Mouse (Mus musculus) MEL (cell line): Measurements from ENCODE around the gene Mns1. TPM values are rescaled to one million over a fixed set of nuclear protein-coding genes. Genes with fewer than 3 reads are reported as not detected.

ENCODE experiments used
- DNase-seq: peaks from one replicate; pipeline ENCODE4 v3.0.0; 2011; ENCODE audit warnings: low read depth, low spot score
- H3K27ac ChIP-seq: 2 replicates; pipeline ENCODE4 v1.5.1; 2012; ENCODE audit warnings: low read depth, mild to moderate bottlenecking, control low read depth, low read length, moderate library complexity; ENCODE audit not compliant: control insufficient read depth
- H3K27me3 ChIP-seq, 2 experiments: fragments of 150-350 bp in 1 of 2; sonication (generic) in 1 of 2; 2 replicates each; pipeline ENCODE4 v1.6.1; 2012; ENCODE audit warnings: low read length in 2 of 2, mild to moderate bottlenecking in 2 of 2, improper control_type of control experiment in 1 of 2, moderate library complexity in 1 of 2; ENCODE audit not compliant: insufficient read depth in 2 of 2, control insufficient read depth in 1 of 2
- H3K36me3 ChIP-seq, 2 experiments: 2 replicates each; pipeline ENCODE4 v1.6.1; 2012 to 2014; ENCODE audit warnings: low read length in 2 of 2, improper control_type of control experiment in 1 of 2, inconsistent platforms in 1 of 2, mild to moderate bottlenecking in 1 of 2; ENCODE audit not compliant: insufficient read depth in 2 of 2, control insufficient read depth in 1 of 2
- H3K4me1 ChIP-seq, 2 experiments: fragments of 150-350 bp in 1 of 2; sonication (generic) in 1 of 2; 2 replicates each; pipeline ENCODE4 v1.6.1; 2012; ENCODE audit warnings: low read length in 2 of 2, improper control_type of control experiment in 1 of 2, mild to moderate bottlenecking in 1 of 2; ENCODE audit not compliant: insufficient read depth in 2 of 2, control insufficient read depth in 1 of 2
- H3K4me3 ChIP-seq, 2 experiments: fragments of 150-350 bp in 1 of 2; sonication (generic) in 1 of 2; 2 replicates each; pipeline ENCODE4 v1.5.1; 2012; ENCODE audit warnings: low read depth in 2 of 2, low read length in 2 of 2, mild to moderate bottlenecking in 2 of 2, moderate library complexity in 2 of 2, control low read depth in 1 of 2, improper control_type of control experiment in 1 of 2; ENCODE audit not compliant: control insufficient read depth in 1 of 2, insufficient read depth in 1 of 2
- H3K79me2 ChIP-seq: 2 replicates; pipeline ENCODE4 v1.6.1; 2012; ENCODE audit warnings: mild to moderate bottlenecking, low read length, moderate library complexity; ENCODE audit not compliant: control insufficient read depth, poor library complexity, insufficient read depth
- H3K9ac ChIP-seq: 2 replicates; pipeline ENCODE4 v1.6.1; 2012; ENCODE audit warnings: low read depth, mild to moderate bottlenecking, control low read depth, low read length, moderate library complexity; ENCODE audit not compliant: control insufficient read depth, poor library complexity, severe bottlenecking
- H3K9me3 ChIP-seq: fragments of 150-350 bp; sonication (generic); replicated peaks from 2 replicates; pipeline ENCODE4 v1.6.1; 2012; ENCODE audit warnings: mild to moderate bottlenecking, low read length, improper control_type of control experiment, moderate library complexity; ENCODE audit not compliant: insufficient read depth
- BHLHE40 ChIP-seq: IDR thresholded peaks from 2 replicates; pipeline ENCODE4 v1.6.1; 2012; ENCODE audit warnings: low read depth, mild to moderate bottlenecking, inconsistent platforms, low read length, improper control_type of control experiment, borderline replicate concordance
- CHD1 ChIP-seq: IDR thresholded peaks from 2 replicates; pipeline ENCODE4 v1.6.1; 2012; ENCODE audit warnings: low read depth, mild to moderate bottlenecking, inconsistent platforms, low read length, improper control_type of control experiment
- CHD2 ChIP-seq: IDR thresholded peaks from 2 replicates; pipeline ENCODE4 v1.6.1; 2011; ENCODE audit warnings: low read length, improper control_type of control experiment
- CTCF ChIP-seq, 3 experiments: IDR thresholded peaks in 2 of 3; conservative IDR thresholded peaks in 1 of 3; 2 replicates each; pipeline ENCODE4 v1.5.1; 2011 to 2012; ENCODE audit warnings: low read length in 3 of 3, low read depth in 2 of 3, mild to moderate bottlenecking in 2 of 3, improper control_type of control experiment in 1 of 3, inconsistent platforms in 1 of 3, mixed read lengths in 1 of 3, moderate library complexity in 1 of 3; ENCODE audit not compliant: control insufficient read depth in 1 of 3, insufficient read depth in 1 of 3, poor library complexity in 1 of 3, severe bottlenecking in 1 of 3
- E2F4 ChIP-seq: IDR thresholded peaks from 2 replicates; pipeline ENCODE4 v1.6.1; 2011; ENCODE audit warnings: low read depth, low read length, improper control_type of control experiment, borderline replicate concordance
- ELF1 ChIP-seq: IDR thresholded peaks from 2 replicates; pipeline ENCODE4 v1.6.1; 2014; ENCODE audit warnings: low read depth, mild to moderate bottlenecking, inconsistent platforms, low read length, improper control_type of control experiment, moderate library complexity
- EP300 ChIP-seq, 2 experiments: IDR thresholded peaks; 2 replicates each; pipeline ENCODE4 v1.6.1; 2011; ENCODE audit warnings: improper control_type of control experiment in 2 of 2, low read length in 2 of 2, low read depth in 1 of 2, mild to moderate bottlenecking in 1 of 2
- ETS1 ChIP-seq: IDR thresholded peaks from 2 replicates; pipeline ENCODE4 v1.6.1; 2012; ENCODE audit warnings: low read depth, mild to moderate bottlenecking, inconsistent platforms, low read length, improper control_type of control experiment, moderate library complexity
- GABPA ChIP-seq: IDR thresholded peaks from 2 replicates; pipeline ENCODE4 v1.6.1; 2012; ENCODE audit warnings: low read depth, mild to moderate bottlenecking, inconsistent platforms, low read length, improper control_type of control experiment, moderate library complexity
- GATA1 ChIP-seq: IDR thresholded peaks from 2 replicates; pipeline ENCODE4 v1.6.1; 2011; ENCODE audit warnings: low read depth, low read length, improper control_type of control experiment
- HCFC1 ChIP-seq: IDR thresholded peaks from 2 replicates; pipeline ENCODE4 v1.6.1; 2012; ENCODE audit warnings: low read depth, mild to moderate bottlenecking, inconsistent platforms, low read length, improper control_type of control experiment, moderate library complexity
- JUND ChIP-seq: IDR thresholded peaks from 2 replicates; pipeline ENCODE4 v1.6.1; 2011; ENCODE audit warnings: low read depth, mild to moderate bottlenecking, improper control_type of control experiment, low read length
- KAT2A ChIP-seq: conservative IDR thresholded peaks from 2 replicates; pipeline ENCODE4 v1.6.1; 2012; ENCODE audit warnings: low read depth, low read length, improper control_type of control experiment, inconsistent platforms
- MAFK ChIP-seq: IDR thresholded peaks from 2 replicates; pipeline ENCODE4 v1.6.1; 2011; ENCODE audit warnings: low read depth, mild to moderate bottlenecking, low read length, improper control_type of control experiment, borderline replicate concordance
- MAX ChIP-seq: IDR thresholded peaks from 2 replicates; pipeline ENCODE4 v1.6.1; 2011; ENCODE audit warnings: low read length, improper control_type of control experiment
- MAZ ChIP-seq: IDR thresholded peaks from 2 replicates; pipeline ENCODE4 v1.6.1; 2012; ENCODE audit warnings: low read depth, mild to moderate bottlenecking, inconsistent platforms, low read length, improper control_type of control experiment
- MEF2A ChIP-seq: IDR thresholded peaks from 2 replicates; pipeline ENCODE4 v1.6.1; 2014; ENCODE audit warnings: low read depth, mild to moderate bottlenecking, inconsistent platforms, low read length, improper control_type of control experiment; ENCODE audit not compliant: poor library complexity, insufficient replicate concordance, severe bottlenecking; ENCODE audit errors: extremely low read depth
- MXI1 ChIP-seq: IDR thresholded peaks from 2 replicates; pipeline ENCODE4 v1.6.1; 2011; ENCODE audit warnings: mild to moderate bottlenecking, low read depth, low read length, improper control_type of control experiment
- MYC ChIP-seq: IDR thresholded peaks from 2 replicates; pipeline ENCODE4 v1.6.1; 2011; ENCODE audit warnings: low read depth, mild to moderate bottlenecking, low read length, improper control_type of control experiment, moderate library complexity
- NELFE ChIP-seq: IDR thresholded peaks from 2 replicates; pipeline ENCODE4 v1.6.1; 2011; ENCODE audit warnings: low read depth, low read length, improper control_type of control experiment
- NRF1 ChIP-seq: IDR thresholded peaks from 2 replicates; pipeline ENCODE4 v1.6.1; 2014; ENCODE audit warnings: low read depth, mild to moderate bottlenecking, inconsistent platforms, low read length, improper control_type of control experiment, moderate library complexity; ENCODE audit not compliant: poor library complexity, insufficient read depth, severe bottlenecking
- POLR2A ChIP-seq, 2 experiments: IDR thresholded peaks; 2 replicates each; pipeline ENCODE4 v1.6.1; 2011 to 2012; ENCODE audit warnings: low read length in 2 of 2, mild to moderate bottlenecking in 2 of 2, control low read depth in 1 of 2, improper control_type of control experiment in 1 of 2, low read depth in 1 of 2, moderate library complexity in 1 of 2; ENCODE audit not compliant: control insufficient read depth in 1 of 2, insufficient read depth in 1 of 2, poor library complexity in 1 of 2
- POLR2AphosphoS2 ChIP-seq: IDR thresholded peaks from 2 replicates; pipeline ENCODE4 v1.6.1; 2011; ENCODE audit warnings: low read length, improper control_type of control experiment
- POLR2AphosphoS5 ChIP-seq: IDR thresholded peaks from 2 replicates; pipeline ENCODE4 v1.6.1; 2012; ENCODE audit warnings: low read depth, borderline replicate concordance, mild to moderate bottlenecking, inconsistent platforms, low read length, moderate library complexity, mixed read lengths
- RAD21 ChIP-seq: IDR thresholded peaks from 2 replicates; pipeline ENCODE4 v1.6.1; 2011; ENCODE audit warnings: mild to moderate bottlenecking, low read depth, low read length, improper control_type of control experiment
- RCOR1 ChIP-seq: IDR thresholded peaks from 2 replicates; pipeline ENCODE4 v1.6.1; 2012; ENCODE audit warnings: low read depth, mild to moderate bottlenecking, inconsistent platforms, low read length, improper control_type of control experiment
- SIN3A ChIP-seq: IDR thresholded peaks from 2 replicates; pipeline ENCODE4 v1.6.1; 2012; ENCODE audit warnings: low read length, improper control_type of control experiment, inconsistent platforms
- SMC3 ChIP-seq: IDR thresholded peaks from 2 replicates; pipeline ENCODE4 v1.6.1; 2011; ENCODE audit warnings: low read depth, low read length, improper control_type of control experiment
- TAL1 ChIP-seq: IDR thresholded peaks from 2 replicates; pipeline ENCODE4 v1.6.1; 2012; ENCODE audit warnings: mild to moderate bottlenecking, inconsistent platforms, low read length, moderate library complexity, mixed read lengths
- TBP ChIP-seq: IDR thresholded peaks from 2 replicates; pipeline ENCODE4 v1.8.0; 2011; ENCODE audit warnings: low read depth, low read length, improper control_type of control experiment
- TCF12 ChIP-seq: IDR thresholded peaks from 2 replicates; pipeline ENCODE4 v1.6.1; 2014; ENCODE audit warnings: low read depth, mild to moderate bottlenecking, inconsistent platforms, low read length, improper control_type of control experiment, moderate library complexity
- UBTF ChIP-seq: IDR thresholded peaks from 2 replicates; pipeline ENCODE4 v1.6.1; 2012; ENCODE audit warnings: low read depth, mild to moderate bottlenecking, inconsistent platforms, low read length, improper control_type of control experiment, moderate library complexity, borderline replicate concordance; ENCODE audit not compliant: insufficient read depth
- USF1 ChIP-seq: IDR thresholded peaks from 2 replicates; pipeline ENCODE4 v1.6.1; 2014; ENCODE audit warnings: low read depth, mild to moderate bottlenecking, inconsistent platforms, low read length, improper control_type of control experiment, moderate library complexity
- USF2 ChIP-seq, 2 experiments: IDR thresholded peaks; 2 replicates each; pipeline ENCODE4 v1.6.1; 2011 to 2012; ENCODE audit warnings: improper control_type of control experiment in 2 of 2, low read length in 2 of 2, borderline replicate concordance in 1 of 2, inconsistent platforms in 1 of 2, low read depth in 1 of 2, mild to moderate bottlenecking in 1 of 2; ENCODE audit not compliant: insufficient read depth in 1 of 2
- ZC3H11A ChIP-seq: IDR thresholded peaks from 2 replicates; pipeline ENCODE4 v1.6.1; 2012; ENCODE audit warnings: low read depth, mild to moderate bottlenecking, inconsistent platforms, low read length, improper control_type of control experiment
- ZKSCAN1 ChIP-seq: IDR thresholded peaks from 2 replicates; pipeline ENCODE4 v1.6.1; 2012; ENCODE audit warnings: low read depth, mild to moderate bottlenecking, inconsistent platforms, low read length, improper control_type of control experiment, moderate library complexity
- ZMIZ1 ChIP-seq: IDR thresholded peaks from 2 replicates; pipeline ENCODE4 v1.6.1; 2012; ENCODE audit warnings: low read depth, mild to moderate bottlenecking, inconsistent platforms, low read length, improper control_type of control experiment, moderate library complexity
- ZNF384 ChIP-seq: IDR thresholded peaks from 2 replicates; pipeline ENCODE4 v1.6.1; 2012; ENCODE audit warnings: low read depth, mild to moderate bottlenecking, inconsistent platforms, low read length, improper control_type of control experiment
- polyA plus RNA-seq, 2 experiments: library from polyadenylated mRNA; stranded (reverse) in 1 of 2; unstranded in 1 of 2; fragments of >175 nt in 1 of 2; fragments of >200 nt in 1 of 2; gene quantifications; 2 replicates each; pipeline versions ENCODE4 v1.2.1 to v1.2.4; 2012; ENCODE audit warnings: low replicate concordance in 2 of 2, low read depth in 1 of 2; ENCODE audit not compliant: insufficient read length in 2 of 2, insufficient read depth in 1 of 2, missing spikeins in 1 of 2
- total RNA-seq: library from RNA; depleted of rRNA; stranded (reverse); fragments of 300-350 nt; gene quantifications from 2 replicates; pipeline ENCODE4 v1.2.3, GENCODE M21; 2012

Gene Mns1
- total and polyA plus RNA-seq, 3 experiments: 54.0 to 54.8 TPM; not detected in 1

GRCm38 (mm10) chr9:72440358-72440757 lies 2.5 kb downstream of the Mns1 start:
- no peaks in the 10 kb centered on the region for H3K9me3 ChIP-seq
- peaks cover 4 to 26% of the 10 kb centered on the region in 2 experiments for H3K36me3 ChIP-seq
- DNase-seq: no peak
- H3K4me3 ChIP-seq: peak overlapping the region; percentile 46 to 93; a peak in 3 of 4 replicates
- peak overlapping the region; percentile 89; the same call in 1 of the 2 replicates for H3K9ac ChIP-seq
- peaks cover 12 to 13% of the 10 kb centered on the region in 2 experiments for H3K4me1 ChIP-seq
- no peaks in the 10 kb centered on the region for H3K27me3 ChIP-seq
- H3K27ac ChIP-seq: peak overlapping the region; percentile 91
- H3K79me2 ChIP-seq: peaks cover 17% of the 10 kb centered on the region
- TF ChIP-seq ZMIZ1: no peak
- TF ChIP-seq UBTF: no peak
- no peak for TF ChIP-seq POLR2AphosphoS2
- no peak for TF ChIP-seq E2F4
- TF ChIP-seq ZNF384: 0 out of 2 replicates have a peak, but pooled peaks have one; percentile 55
- no peak for TF ChIP-seq MYC
- TF ChIP-seq SMC3: no peak
- TF ChIP-seq TAL1: no peak
- peak; percentile 94 to 97 for TF ChIP-seq EP300 (IDR thresholded peaks at IDR 0.05; ENCODE audit: low read depth in 1 of 2, low read length in 2 of 2)
- TF ChIP-seq NRF1: no peak
- TF ChIP-seq NELFE: no peak
- TF ChIP-seq CHD1: no peak
- TF ChIP-seq TBP: no peak
- TF ChIP-seq KAT2A: no peak
- TF ChIP-seq USF1: no peak
- TF ChIP-seq POLR2AphosphoS5: no peak
- TF ChIP-seq MEF2A: no peak; the same call in 1 of the 2 replicates
- TF ChIP-seq HCFC1: peak; percentile 55
- peak; percentile 92 for TF ChIP-seq RCOR1
- TF ChIP-seq ELF1: peak; percentile 31; the same call in 1 of the 2 replicates
- TF ChIP-seq USF2 (IDR thresholded peaks at IDR 0.05; ENCODE audit: borderline replicate concordance in 1 of 2, insufficient read depth in 1 of 2, low read depth in 1 of 2, low read length in 2 of 2): no peak
- TF ChIP-seq MAX: no peak
- TF ChIP-seq POLR2A (IDR thresholded peaks at IDR 0.05; ENCODE audit: control insufficient read depth in 1 of 2, insufficient read depth in 1 of 2, low read depth in 1 of 2, low read length in 2 of 2, poor library complexity in 1 of 2): no peak
- peak; percentile 99 for TF ChIP-seq GATA1
- TF ChIP-seq CTCF (IDR thresholded peaks at IDR 0.05 in 2 of 3, conservative IDR thresholded peaks at IDR 0.05 in 1 of 3; ENCODE audit: control insufficient read depth in 1 of 3, insufficient read depth in 1 of 3, low read depth in 2 of 3, low read length in 3 of 3, poor library complexity in 1 of 3, severe bottlenecking in 1 of 3): no peak
- TF ChIP-seq ZC3H11A: no peak
- TF ChIP-seq MAZ: no peak
- no peak for TF ChIP-seq MXI1
- TF ChIP-seq RAD21: no peak
- TF ChIP-seq BHLHE40: peak; percentile 58; the same call in 1 of the 2 replicates
- TF ChIP-seq SIN3A: peak; percentile 88
- TF ChIP-seq CHD2: no peak
- TF ChIP-seq GABPA: no peak; the same call in 1 of the 2 replicates
- TF ChIP-seq ZKSCAN1: no peak; the same call in 1 of the 2 replicates
- peak; percentile 95 for TF ChIP-seq ETS1
- no peak for TF ChIP-seq JUND
- TF ChIP-seq MAFK: peak; percentile 81; the same call in 1 of the 2 replicates
- peak; percentile 93 for TF ChIP-seq TCF12
